37 mouse cellular contexts compared by ENCODE assay signal in the genomic region with DNA sequence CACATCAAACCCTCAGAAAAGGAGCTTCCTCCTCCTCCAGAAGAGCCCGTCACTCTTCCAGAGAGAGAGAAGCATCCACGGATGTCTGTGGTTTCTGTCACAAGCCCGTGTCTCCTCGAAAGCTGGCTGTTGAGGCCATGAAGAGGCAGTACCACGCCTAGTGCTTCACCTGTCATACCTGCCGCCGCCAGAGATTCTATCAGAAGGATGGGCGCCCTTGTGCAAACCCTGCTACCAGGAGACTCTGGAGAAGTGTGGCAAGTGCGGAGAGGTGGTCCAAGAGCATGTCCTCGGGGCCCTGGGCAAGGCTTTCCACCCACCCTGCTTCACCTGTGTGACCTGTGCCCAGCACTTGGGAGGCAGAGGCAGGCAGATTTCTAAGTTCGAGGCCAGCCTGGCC. TPM values are rescaled to one million over a fixed set of nuclear protein-coding genes. Genes with fewer than 3 reads are reported as not detected.
"Had no signal": no experiment of that assay in that cellular context is flagged by ENCODE, and none has a peak within 500 bp of the region (broad histone marks: within the 10 kb centered on the region; RNA-seq: fewer than 3 reads in every experiment).

No protein-coding gene starts in this region.

- H3K27ac ChIP-seq: limb, embryonic 10.5 days; limb, embryonic 12.5 days; limb, embryonic 13.5 days; limb, embryonic 15.5 days; liver, embryonic 12.5 days; liver, embryonic 13.5 days; liver, embryonic 14.5 days; liver, embryonic 15.5 days; lung, embryonic 15.5 days; macrophage; midbrain, embryonic 10.5 days; midbrain, embryonic 12.5 days; midbrain, embryonic 13.5 days; midbrain, embryonic 15.5 days; neural tube, embryonic 12.5 days had no signal

- H3K9me3 ChIP-seq: limb, embryonic 10.5 days; limb, embryonic 12.5 days; limb, embryonic 13.5 days; limb, embryonic 15.5 days; liver, embryonic 12.5 days; liver, embryonic 13.5 days; liver, embryonic 15.5 days; lung, embryonic 15.5 days; megakaryocyte, embryonic 14.5 days; midbrain, embryonic 10.5 days; midbrain, embryonic 12.5 days; midbrain, embryonic 13.5 days; midbrain, embryonic 15.5 days; neural tube, embryonic 12.5 days had no signal

- H3K4me3 ChIP-seq: limb, embryonic 10.5 days; limb, embryonic 12.5 days; limb, embryonic 13.5 days; limb, embryonic 15.5 days; liver, embryonic 12.5 days; liver, embryonic 13.5 days; liver, embryonic 15.5 days; lung, embryonic 15.5 days; megakaryocyte, embryonic 14.5 days; midbrain, embryonic 10.5 days; midbrain, embryonic 12.5 days; midbrain, embryonic 13.5 days; midbrain, embryonic 15.5 days; myocyte; neural tube, embryonic 12.5 days had no signal

- H3K9ac ChIP-seq: limb, embryonic 12.5 days; limb, embryonic 13.5 days; limb, embryonic 15.5 days; liver, embryonic 12.5 days; liver, embryonic 13.5 days; liver, embryonic 14.5 days; liver, embryonic 15.5 days; liver, postnatal 0 days; lung, embryonic 14.5 days; lung, embryonic 15.5 days; midbrain, embryonic 12.5 days; midbrain, embryonic 13.5 days; midbrain, embryonic 15.5 days; neural tube, embryonic 12.5 days had no signal

- ATAC-seq: liver, embryonic 12.5 days; liver, postnatal 0 days; lung, postnatal 0 days; midbrain, embryonic 13.5 days; midbrain, embryonic 15.5 days; midbrain, embryonic 16.5 days had no signal

- H3K27me3 ChIP-seq: limb, embryonic 13.5 days; limb, embryonic 15.5 days; liver, embryonic 12.5 days; liver, embryonic 13.5 days; liver, embryonic 15.5 days; lung, embryonic 15.5 days; midbrain, embryonic 12.5 days; midbrain, embryonic 13.5 days; midbrain, embryonic 15.5 days; neural tube, embryonic 12.5 days had no signal

- DNase-seq: left cerebral cortex, postnatal 4 days; liver; liver, embryonic 13.5 days; liver, postnatal 0 days; lung, adult 18-20 months; lung, adult 2 months; lung, embryonic 14.5 days; lung, postnatal 10 days; lung, postnatal 14 days; lung, postnatal 36 days; lung, postnatal 4 days; midbrain, embryonic 14.5 days had no signal

- H3K4me2 ChIP-seq: limb, embryonic 12.5 days; limb, embryonic 13.5 days; limb, embryonic 15.5 days; liver, embryonic 11.5 days; liver, embryonic 12.5 days; liver, embryonic 13.5 days; liver, embryonic 15.5 days; lung, embryonic 14.5 days; lung, embryonic 15.5 days; midbrain, embryonic 11.5 days; midbrain, embryonic 12.5 days; midbrain, embryonic 13.5 days; midbrain, embryonic 15.5 days; neural tube, embryonic 12.5 days had no signal

- H3K36me3 ChIP-seq: limb, embryonic 10.5 days; limb, embryonic 12.5 days; limb, embryonic 13.5 days; limb, embryonic 15.5 days; liver, embryonic 12.5 days; liver, embryonic 13.5 days; liver, embryonic 15.5 days; lung, embryonic 15.5 days; midbrain, embryonic 10.5 days; midbrain, embryonic 12.5 days; midbrain, embryonic 13.5 days; midbrain, embryonic 15.5 days; neural tube, embryonic 12.5 days had no signal

- H3K4me1 ChIP-seq: liver, embryonic 12.5 days; liver, embryonic 13.5 days; liver, embryonic 15.5 days; lung, embryonic 15.5 days; megakaryocyte, embryonic 14.5 days; midbrain, embryonic 13.5 days; midbrain, embryonic 15.5 days; neural tube, embryonic 12.5 days had no signal

RNA-seq across cellular contexts. Expression of a gene that starts 15.5 kb away (rescaled TPM):
- total RNA-seq: megakaryocyte, adult 5-6 weeks; megakaryocyte-erythroid progenitor cell, adult 5-6 weeks; monocyte, adult 5-6 weeks had no signal
- polyA plus RNA-seq: limb, embryonic 10.5 days; lung, embryonic 14.5 days; macrophage; midbrain, embryonic 10.5 days; midbrain, embryonic 11.5 days; midbrain, embryonic 12.5 days; neural tube, embryonic 11.5 days; neural tube, embryonic 12.5 days had no signal

RNA-seq across cellular contexts. Expression of a gene that starts 23.1 kb away (rescaled TPM):
- total RNA-seq: megakaryocyte-erythroid progenitor cell, adult 5-6 weeks; midbrain, postnatal 0 days; monocyte, adult 5-6 weeks had no signal
- polyA plus RNA-seq: midbrain, embryonic 10.5 days; midbrain, embryonic 11.5 days; midbrain, embryonic 13.5 days; midbrain, embryonic 14.5 days; midbrain, embryonic 15.5 days; midbrain, embryonic 16.5 days; midbrain, postnatal 0 days had no signal

RNA-seq across cellular contexts. Expression of a gene that starts 49.6 kb away (rescaled TPM):
- total RNA-seq: left cerebral cortex, postnatal 4 days; megakaryocyte-erythroid progenitor cell, adult 5-6 weeks; midbrain, postnatal 0 days had no signal
- polyA plus RNA-seq: midbrain, embryonic 11.5 days; midbrain, embryonic 13.5 days; midbrain, embryonic 14.5 days; midbrain, embryonic 15.5 days; midbrain, postnatal 0 days; neural tube, embryonic 11.5 days had no signal
